Mouse (Mus musculus): ENCODE measurements around the gene Abcc2.

Gene Abcc2

GRCm38 (mm10) chr19:43852837-43853545, 71.0 kb downstream of the Abcc2 start:
- no peak for DNase-seq (ENCODE audit: low spot score)

DNA sequence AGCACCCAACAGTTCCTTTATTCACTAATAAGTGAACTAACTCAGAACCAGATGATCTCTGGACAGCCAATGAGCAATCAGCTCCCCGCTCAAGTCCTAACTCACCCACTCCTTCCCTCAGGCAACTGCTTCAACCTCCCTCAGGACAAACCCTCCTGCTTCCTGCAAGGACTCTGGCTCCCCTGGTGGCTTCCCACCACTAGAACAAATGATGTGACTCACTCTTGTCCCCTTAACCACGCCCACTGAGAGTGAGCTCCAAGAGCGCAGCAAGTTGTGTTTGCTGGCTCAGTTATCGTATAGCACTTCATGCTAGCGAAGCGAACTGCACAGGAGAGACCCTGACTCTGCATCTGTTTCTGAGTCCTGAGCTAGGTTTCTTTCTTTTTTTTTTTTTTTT, 75.4 kb downstream of the Abcc2 start:
- no peak for DNase-seq (ENCODE audit: low spot score)

DNA sequence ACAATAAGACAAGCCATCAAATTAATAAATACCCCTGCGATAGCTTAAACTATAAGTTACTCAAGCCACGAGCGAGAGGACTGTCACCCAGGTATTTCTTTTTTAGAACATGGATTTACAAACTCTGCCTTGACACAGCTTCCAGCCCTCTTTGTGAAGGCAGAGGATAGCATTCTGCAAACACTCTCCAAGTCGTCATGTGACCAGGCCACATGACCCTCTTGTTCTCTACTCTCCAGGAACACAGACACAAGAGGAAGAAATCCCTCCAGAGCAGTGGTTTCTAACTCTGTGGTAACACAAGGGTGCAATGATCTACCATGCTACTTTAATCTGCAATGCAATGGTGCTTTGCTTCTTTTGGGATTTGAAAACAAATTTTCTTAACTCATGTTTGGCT, 88.4 kb downstream of the Abcc2 start:
- DNase-seq (ENCODE audit: low spot score): no peak

DNA sequence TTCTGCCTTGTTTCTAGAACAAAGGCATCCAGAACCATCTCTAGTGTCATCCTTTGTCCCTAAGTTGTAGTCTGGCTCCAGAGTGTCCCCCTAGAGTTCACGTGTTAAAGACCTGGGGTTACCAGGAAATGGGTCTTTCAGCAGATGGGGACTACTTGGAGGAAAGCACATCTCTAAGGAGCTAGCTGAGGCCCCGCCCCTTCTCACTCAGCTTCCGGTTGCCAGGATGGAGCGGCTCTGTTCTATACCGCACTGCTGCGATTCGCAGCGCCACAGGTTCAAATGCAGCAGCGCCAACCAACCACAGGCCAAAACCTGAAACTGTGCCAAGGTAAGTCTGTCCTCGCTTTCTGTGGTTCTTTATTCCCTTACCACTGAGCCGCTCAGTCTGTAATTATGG, 92.4 kb downstream of the Abcc2 start:
- DNase-seq (ENCODE audit: low spot score): no peak

DNA sequence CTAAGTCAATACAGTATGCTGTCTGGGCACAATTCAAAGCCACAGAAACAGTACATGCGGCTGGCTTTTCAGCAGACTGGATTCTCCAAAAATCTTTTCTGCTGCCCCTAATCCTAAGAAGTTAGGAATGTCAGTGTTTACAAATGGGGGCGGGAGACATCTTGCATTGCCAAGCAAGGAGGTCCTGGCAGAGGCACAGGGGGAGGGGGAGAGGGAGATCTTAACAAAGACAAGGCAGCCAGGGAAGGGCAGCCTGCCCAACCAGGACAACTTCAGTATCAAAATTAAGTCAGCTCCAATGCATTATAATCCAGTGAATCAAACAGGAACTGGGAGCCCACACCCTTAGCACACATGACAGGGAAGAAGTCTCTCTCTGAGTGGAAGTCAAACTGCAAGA, 94.0 kb downstream of the Abcc2 start:
- no peak for DNase-seq (ENCODE audit: low spot score)

DNA sequence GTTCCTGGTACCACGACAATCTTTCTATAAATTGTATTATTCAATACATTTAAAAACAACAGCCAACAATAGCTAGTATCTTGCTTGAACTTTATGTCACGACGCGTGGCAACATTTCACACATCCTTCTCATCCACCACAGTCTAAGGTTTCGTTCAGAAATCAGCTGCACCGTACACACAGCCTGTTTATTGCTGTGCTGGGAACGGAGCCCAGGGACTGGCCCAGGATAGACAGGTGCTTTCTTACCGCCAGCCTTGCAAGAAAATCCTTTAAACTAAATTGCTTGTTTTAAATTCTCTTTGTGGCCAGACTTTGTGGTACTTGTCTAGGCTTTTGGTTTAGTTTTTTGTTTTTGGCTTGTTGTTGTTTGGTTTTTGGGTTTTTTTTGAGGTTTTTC, 95.4 kb downstream of the Abcc2 start:
- DNase-seq (ENCODE audit: low spot score): no peak

DNA sequence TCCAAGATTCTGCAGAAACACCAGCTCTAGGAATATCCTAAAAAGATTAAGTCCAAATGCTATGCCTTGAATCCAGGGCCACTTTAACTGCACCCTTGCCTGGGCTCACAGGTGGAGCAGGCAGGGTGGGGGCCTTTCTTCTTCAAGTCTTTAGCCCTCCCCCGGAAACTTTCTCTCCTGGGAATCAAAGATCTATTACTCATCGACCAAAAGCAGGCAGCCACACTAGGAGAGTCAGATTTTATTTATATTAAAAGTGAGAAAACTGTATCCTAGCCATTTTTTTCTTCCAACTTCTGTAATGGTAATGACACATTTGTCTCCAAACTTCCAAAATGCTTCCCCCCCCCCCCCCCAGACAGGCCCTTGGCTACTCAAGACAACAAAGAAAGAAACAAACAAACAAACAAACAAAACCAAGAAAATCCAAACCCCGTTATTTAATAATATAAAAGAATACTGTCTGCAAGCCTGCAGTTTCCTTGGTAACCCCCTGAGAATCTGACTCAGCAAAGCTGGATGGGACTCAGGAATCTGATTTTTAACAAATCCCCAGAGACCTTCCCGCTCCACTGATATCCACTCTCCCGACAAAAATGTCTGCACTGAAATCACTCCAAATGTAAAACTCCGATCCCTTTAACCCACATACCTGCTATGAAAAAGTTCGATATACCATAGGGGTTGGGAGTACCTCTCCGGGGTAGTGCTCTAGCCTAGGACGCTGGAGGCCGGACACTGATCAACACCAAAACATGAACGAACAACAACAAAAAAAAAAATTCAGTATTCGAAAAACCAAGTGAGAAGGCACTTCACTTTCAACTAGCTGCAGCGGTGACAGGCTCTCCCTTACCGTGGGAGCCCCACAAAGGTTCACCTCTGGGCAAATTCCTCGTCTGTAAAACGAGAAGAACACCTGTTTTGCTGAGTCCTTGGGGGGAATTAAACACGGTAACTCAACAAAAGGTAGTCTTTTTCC, 96.4 kb downstream of the Abcc2 start:
- DNase-seq (ENCODE audit: low spot score): no peak

DNA sequence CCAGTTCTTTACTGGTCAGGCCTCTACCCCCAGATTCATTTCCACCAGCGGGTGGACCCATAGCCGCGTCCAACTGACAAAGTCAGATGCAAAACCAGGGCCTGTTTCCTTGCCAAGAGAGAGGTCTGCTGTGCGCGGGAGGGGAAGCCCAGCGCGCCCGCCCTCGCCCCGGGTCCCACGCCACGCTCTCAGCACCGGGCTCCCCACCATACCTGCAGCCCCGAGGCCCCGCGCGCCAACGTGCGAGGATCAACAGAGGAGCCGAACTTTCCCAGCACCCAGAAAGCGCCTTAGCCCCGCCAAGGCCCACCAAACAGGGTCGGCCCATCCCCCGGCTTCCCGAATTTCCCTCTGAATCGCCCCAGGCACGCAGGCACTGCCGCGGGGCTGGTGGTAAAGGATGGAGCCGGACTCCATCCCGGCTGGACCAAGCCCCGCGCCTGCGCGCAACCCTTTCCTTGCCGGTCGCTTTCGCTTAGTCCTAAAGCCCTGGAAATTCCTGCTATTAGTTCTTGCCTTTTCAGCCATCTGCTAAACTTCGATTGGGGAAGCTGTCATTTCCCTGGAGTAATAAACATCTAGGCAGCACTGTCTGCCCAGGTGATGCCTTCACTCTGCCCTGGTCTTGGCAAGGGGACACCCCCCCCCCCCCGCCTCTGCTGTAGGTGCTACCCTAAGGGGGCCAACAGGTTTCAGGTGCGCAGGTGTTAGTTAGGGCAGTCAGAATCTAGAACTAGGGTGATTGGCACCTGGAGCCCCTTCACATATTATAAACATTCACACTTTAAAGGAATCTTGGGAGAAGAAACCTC, 97.6 kb downstream of the Abcc2 start:
- DNase-seq (ENCODE audit: low spot score): peak; percentile 73

GRCm38 (mm10) chr19:43880420-43880819, 98.4 kb downstream of the Abcc2 start:
- DNase-seq (ENCODE audit: low spot score): no peak

GRCm38 (mm10) chr19:43881615-43882014, 99.6 kb downstream of the Abcc2 start:
- DNase-seq (ENCODE audit: low spot score): no peak

GRCm38 (mm10) chr19:43882895-43883573, 101.0 kb downstream of the Abcc2 start:
- DNase-seq (ENCODE audit: low spot score): no peak

GRCm38 (mm10) chr19:43884668-43885498, 102.9 kb downstream of the Abcc2 start:
- no peak for DNase-seq (ENCODE audit: low spot score)

GRCm38 (mm10) chr19:43886371-43887099, 104.5 kb downstream of the Abcc2 start:
- DNase-seq (ENCODE audit: low spot score): no peak

GRCm38 (mm10) chr19:43887242-43887641, 105.2 kb downstream of the Abcc2 start:
- no peak for DNase-seq (ENCODE audit: low spot score)

- no peak for DNase-seq (ENCODE audit: low spot score)
Observed at GRCm38 (mm10) chr19:43887725-43888124, 105.7 kb downstream of the Abcc2 start.
